Mouse (Mus musculus) CH12.LX (cell line): ENCODE data around the gene Plxna2. TPM values are rescaled to one million over a fixed set of nuclear protein-coding genes. Genes with fewer than 3 reads are reported as not detected.

Source experiments
- DNase-seq: peaks from one replicate; pipeline ENCODE4 v3.0.0-alpha.2; 2013; ENCODE audit errors: extremely low read depth
- H3K27ac ChIP-seq: 2 replicates; pipeline ENCODE4 v1.5.1; 2012; ENCODE audit warnings: low read depth, mild to moderate bottlenecking, control low read depth, moderate library complexity; ENCODE audit not compliant: insufficient read depth
- H3K27me3 ChIP-seq: replicated peaks from 2 replicates; pipeline ENCODE3; 2012; ENCODE audit warnings: inconsistent platforms
- H3K36me3 ChIP-seq, 2 experiments: replicated peaks in 1 of 2; 2 replicates each; pipeline versions ENCODE3 to v1.6.1; 2012; ENCODE audit warnings: inconsistent platforms in 1 of 2, low read length in 1 of 2, mild to moderate bottlenecking in 1 of 2, mixed read lengths in 1 of 2, moderate library complexity in 1 of 2; ENCODE audit not compliant: control insufficient read depth in 1 of 2, insufficient read depth in 1 of 2
- H3K4me1 ChIP-seq, 2 experiments: 2 replicates each; pipeline ENCODE4 v1.6.1; 2012; ENCODE audit warnings: inconsistent platforms in 1 of 2, moderate library complexity in 1 of 2; ENCODE audit not compliant: insufficient read depth in 2 of 2, control insufficient read depth in 1 of 2
- H3K4me2 ChIP-seq: 2 replicates; pipeline ENCODE4 v1.6.1; 2012; ENCODE audit warnings: low read depth, mild to moderate bottlenecking, control low read depth; ENCODE audit not compliant: poor library complexity, insufficient read depth, severe bottlenecking
- H3K4me3 ChIP-seq, 3 experiments: fragments of 150-350 bp in 1 of 3; sonication (generic) in 1 of 3; replicated peaks in 1 of 3; 2 replicates each; pipeline versions ENCODE3 to v1.5.1; 2011 to 2012; ENCODE audit warnings: low read depth in 2 of 3, low read length in 2 of 3, mild to moderate bottlenecking in 2 of 3, moderate library complexity in 2 of 3, control low read depth in 1 of 3, improper control_type of control experiment in 1 of 3, inconsistent platforms in 1 of 3, mixed read lengths in 1 of 3; ENCODE audit not compliant: poor library complexity in 1 of 3
- H3K79me2 ChIP-seq: replicated peaks from 2 replicates; pipeline ENCODE4 v1.6.1; 2012; ENCODE audit warnings: mild to moderate bottlenecking, moderate library complexity; ENCODE audit not compliant: control insufficient read depth, poor library complexity, insufficient read depth, severe bottlenecking; ENCODE audit errors: extremely low read depth
- H3K9ac ChIP-seq: 2 replicates; pipeline ENCODE4 v1.6.1; 2012; ENCODE audit warnings: low read depth, mild to moderate bottlenecking, control low read depth, moderate library complexity; ENCODE audit not compliant: insufficient read depth
- H3K9me3 ChIP-seq: replicated peaks from 2 replicates; pipeline ENCODE3; 2012; ENCODE audit warnings: low read length, inconsistent platforms, mixed read lengths
- CHD2 ChIP-seq: IDR thresholded peaks from 2 replicates; pipeline ENCODE4 v1.6.1; 2011; ENCODE audit warnings: low read length, improper control_type of control experiment
- E2F4 ChIP-seq: IDR thresholded peaks from 2 replicates; pipeline ENCODE4 v1.6.1; 2011; ENCODE audit warnings: low read depth, low read length, improper control_type of control experiment; ENCODE audit not compliant: insufficient replicate concordance
- ELF1 ChIP-seq: IDR thresholded peaks from 2 replicates; pipeline ENCODE4 v1.6.1; 2014; ENCODE audit warnings: low read depth, mild to moderate bottlenecking, inconsistent platforms, low read length, improper control_type of control experiment
- GABPA ChIP-seq: IDR thresholded peaks from 2 replicates; pipeline ENCODE4 v1.6.1; 2012; ENCODE audit warnings: low read depth, low read length, improper control_type of control experiment, inconsistent platforms; ENCODE audit not compliant: insufficient replicate concordance
- JUN ChIP-seq: IDR thresholded peaks from 2 replicates; pipeline ENCODE4 v1.6.1; 2011; ENCODE audit warnings: low read depth, mild to moderate bottlenecking, low read length, improper control_type of control experiment, moderate library complexity; ENCODE audit not compliant: insufficient read depth
- KAT2A ChIP-seq: IDR thresholded peaks from 2 replicates; pipeline ENCODE4 v1.6.1; 2012; ENCODE audit warnings: low read length, improper control_type of control experiment, inconsistent platforms; ENCODE audit not compliant: insufficient replicate concordance
- MAFK ChIP-seq: IDR thresholded peaks from 2 replicates; pipeline ENCODE4 v1.6.1; 2011; ENCODE audit warnings: low read length, improper control_type of control experiment; ENCODE audit not compliant: insufficient replicate concordance
- MAZ ChIP-seq: IDR thresholded peaks from 2 replicates; pipeline ENCODE4 v1.6.1; 2012; ENCODE audit warnings: low read depth, mild to moderate bottlenecking, inconsistent platforms, low read length, improper control_type of control experiment, moderate library complexity
- MXI1 ChIP-seq: IDR thresholded peaks from 2 replicates; pipeline ENCODE4 v1.6.1; 2011; ENCODE audit warnings: mild to moderate bottlenecking, low read depth, low read length, improper control_type of control experiment
- MYC ChIP-seq: IDR thresholded peaks from 2 replicates; pipeline ENCODE4 v1.6.1; 2011; ENCODE audit warnings: low read depth, mild to moderate bottlenecking, improper control_type of control experiment, low read length
- PAX5 ChIP-seq: IDR thresholded peaks from 2 replicates; pipeline ENCODE4 v1.6.1; 2012; ENCODE audit warnings: low read length, inconsistent platforms, mixed read lengths
- POLR2A ChIP-seq: IDR thresholded peaks from 2 replicates; pipeline ENCODE4 v1.6.1; 2011; ENCODE audit warnings: low read depth, mild to moderate bottlenecking, improper control_type of control experiment, low read length
- POLR2AphosphoS2 ChIP-seq: IDR thresholded peaks from 2 replicates; pipeline ENCODE4 v1.6.1; 2011; ENCODE audit warnings: low read depth, low read length, improper control_type of control experiment
- RAD21 ChIP-seq: IDR thresholded peaks from 2 replicates; pipeline ENCODE4 v1.6.1; 2011; ENCODE audit warnings: low read depth, mild to moderate bottlenecking, low read length, improper control_type of control experiment, moderate library complexity
- TCF12 ChIP-seq: IDR thresholded peaks from 2 replicates; pipeline ENCODE4 v1.6.1; 2014; ENCODE audit warnings: low read depth, mild to moderate bottlenecking, inconsistent platforms, low read length, improper control_type of control experiment
- UBTF ChIP-seq: IDR thresholded peaks from 2 replicates; pipeline ENCODE4 v1.6.1; 2012; ENCODE audit warnings: low read depth, mild to moderate bottlenecking, inconsistent platforms, low read length, improper control_type of control experiment, moderate library complexity
- USF1 ChIP-seq: IDR thresholded peaks from 2 replicates; pipeline ENCODE4 v1.6.1; 2014; ENCODE audit warnings: low read depth, mild to moderate bottlenecking, inconsistent platforms, low read length, improper control_type of control experiment
- USF2 ChIP-seq: conservative IDR thresholded peaks from 2 replicates; pipeline ENCODE4 v1.6.1; 2011; ENCODE audit warnings: low read depth, low read length, improper control_type of control experiment
- ZC3H11A ChIP-seq: IDR thresholded peaks from 2 replicates; pipeline ENCODE4 v1.6.1; 2012; ENCODE audit warnings: low read depth, mild to moderate bottlenecking, inconsistent platforms, low read length, improper control_type of control experiment
- ZKSCAN1 ChIP-seq: IDR thresholded peaks from 2 replicates; pipeline ENCODE4 v1.6.1; 2012; ENCODE audit warnings: low read depth, inconsistent platforms, low read length, improper control_type of control experiment, borderline replicate concordance
- ZNF384 ChIP-seq: IDR thresholded peaks from 2 replicates; pipeline ENCODE4 v1.6.1; 2012; ENCODE audit warnings: low read depth, low read length, improper control_type of control experiment, inconsistent platforms
- dilution Hi-C: fragments of 300-500 bp; cut with MboI; formaldehyde crosslinking; loops from 2 replicates; pipeline ENCODE4 v1.14.3; 2020; ENCODE audit warnings: low sequenced_read_pairs; ENCODE audit not compliant: extremely low pct_unique_long_range_greater_than_20kb, extremely low pct_ligation_motif_present
- in situ Hi-C: fragments of 300-500 bp; cut with MboI; formaldehyde crosslinking; loops from 3 replicates; pipeline ENCODE4 v1.14.3; 2019; ENCODE audit warnings: low sequenced_read_pairs, low pct_ligation_motif_present, low pct_unique_long_range_greater_than_20kb, mixed read lengths
- polyA plus RNA-seq: library from polyadenylated mRNA; unstranded; fragments of >175 nt; gene quantifications from 2 replicates; pipeline ENCODE4 v1.2.1, GENCODE M21; 2012; ENCODE audit warnings: low read depth; ENCODE audit not compliant: insufficient read length
- total RNA-seq, 2 experiments: library from RNA; depleted of rRNA; stranded (reverse); fragments of 300-350 nt in 1 of 2; fragments of >200 nt in 1 of 2; gene quantifications; 2 replicates each; pipeline ENCODE4 v1.2.3; 2012 to 2014

Gene Plxna2
- total and polyA plus RNA-seq, 3 experiments: 0.04 to 0.05 (median 0.04) TPM

- no peaks in the 10 kb centered on the region for H3K4me1 ChIP-seq
- in situ Hi-C loops: no loop called here
- H3K4me2 ChIP-seq: no peak overlapping the region
- dilution Hi-C loops: no loop called here
- H3K27ac ChIP-seq: no peak overlapping the region
- no peak overlapping the region for H3K9ac ChIP-seq
- no peaks in the 10 kb centered on the region for H3K9me3 ChIP-seq
- DNase-seq: no peak
- TF ChIP-seq RAD21 (no peak), CHD2 (no peak), USF1 (no peak), MXI1 (no peak)
- no peaks in the 10 kb centered on the region for H3K36me3 ChIP-seq
- no peak overlapping the region for H3K4me3 ChIP-seq
- no peaks in the 10 kb centered on the region for H3K27me3 ChIP-seq
- no peaks in the 10 kb centered on the region for H3K79me2 ChIP-seq
These were observed 79.4 kb downstream of the Plxna2 start for GRCm38 (mm10) chr1:194697439-194697838.

- TF ChIP-seq E2F4 (no peak), UBTF (no peak), MAZ (no peak), MYC (no peak), USF2 (no peak), PAX5 (no peak), KAT2A (no peak), POLR2AphosphoS2 (no peak), USF1 (no peak), ZKSCAN1 (no peak), GABPA (no peak), ELF1 (no peak), MAFK (no peak), JUN (no peak), POLR2A (no peak), ZC3H11A (no peak), ZNF384 (no peak), TCF12 (no peak)
- no peaks in the 10 kb centered on the region for H3K9me3 ChIP-seq
- dilution Hi-C loops (no loop called here), in situ Hi-C loops (no loop called here)
- no peaks in the 10 kb centered on the region for H3K79me2 ChIP-seq
- no peak overlapping the region for H3K27ac ChIP-seq
- no peaks in the 10 kb centered on the region for H3K27me3 ChIP-seq
- no peak overlapping the region for H3K4me3 ChIP-seq
- H3K4me1 ChIP-seq: no peaks in the 10 kb centered on the region
- H3K9ac ChIP-seq: no peak overlapping the region
- H3K36me3 ChIP-seq: no peaks in the 10 kb centered on the region
- no peak for DNase-seq
- no peak overlapping the region for H3K4me2 ChIP-seq
These were observed 81.3 kb downstream of the Plxna2 start for GRCm38 (mm10) chr1:194699321-194699720.
